Mouse (Mus musculus) forebrain, postnatal 0 days (tissue): Measurements from ENCODE around the gene Pamr1. TPM values are rescaled to one million over a fixed set of nuclear protein-coding genes. Genes with fewer than 3 reads are reported as not detected.
A peak's percentile ranks its signal among the peaks of the same experiment; 100 is the strongest.

Experiments used
- ATAC-seq: fragments of 200-750 bp; cut with Nextera tagmentation; 2 replicates; pipeline ENCODE4 v1.8.0; 2017; ENCODE audit warnings: mild to moderate bottlenecking, moderate library complexity
- DNase-seq: peaks from one replicate; pipeline ENCODE4 v3.0.0-alpha.2; 2015
- H3K27ac ChIP-seq: fragments of 300-500 bp; sonication (generic); 2 replicates; pipeline ENCODE4 v1.5.1; 2014; ENCODE audit warnings: low read depth, mild to moderate bottlenecking, antibody characterized with exemption, low read length, moderate library complexity, mixed read lengths
- H3K27me3 ChIP-seq: fragments of 300-500 bp; sonication (generic); 2 replicates; pipeline ENCODE4 v1.6.1; 2014; ENCODE audit warnings: mild to moderate bottlenecking, low read length, mixed read lengths; ENCODE audit not compliant: insufficient read depth
- H3K36me3 ChIP-seq: fragments of 300-500 bp; sonication (generic); 2 replicates; pipeline ENCODE4 v1.6.1; 2014; ENCODE audit warnings: mild to moderate bottlenecking, moderate library complexity; ENCODE audit not compliant: insufficient read depth
- H3K4me1 ChIP-seq: fragments of 300-500 bp; sonication (generic); 2 replicates; pipeline ENCODE4 v1.6.1; 2014; ENCODE audit warnings: antibody characterized with exemption; ENCODE audit not compliant: insufficient read depth
- H3K4me2 ChIP-seq: fragments of 300-500 bp; sonication (generic); 2 replicates; pipeline ENCODE4 v1.6.1; 2014; ENCODE audit warnings: low read depth, mild to moderate bottlenecking, moderate library complexity
- H3K4me3 ChIP-seq: fragments of 300-500 bp; sonication (generic); 2 replicates; pipeline ENCODE4 v1.5.1; 2014; ENCODE audit warnings: low read depth, low read length, mixed read lengths
- H3K9ac ChIP-seq: fragments of 300-500 bp; sonication (generic); 2 replicates; pipeline ENCODE4 v1.6.1; 2014; ENCODE audit warnings: mild to moderate bottlenecking
- H3K9me3 ChIP-seq: fragments of 300-500 bp; sonication (generic); 2 replicates; pipeline ENCODE4 v1.6.1; 2016; ENCODE audit warnings: low read length
- CTCF ChIP-seq: sonication (generic); IDR thresholded peaks from 2 replicates; pipeline ENCODE4 v1.5.1; 2016; ENCODE audit warnings: antibody characterized with exemption, control low read depth, low read depth
- WGBS: fragments of 180-500 bp; shearing (Covaris S2); extraction: QIAGEN DNeasy Blood & Tissue Kit; methylation state at CpG from one replicate; pipeline ENCODE4 v1.1.7; 2014; 5-methylcytosine and 5-hydroxymethylcytosine counted together
- polyA plus RNA-seq: library from polyadenylated mRNA; unstranded; fragments of >200 nt; fragmentation: Nextera tagmentation; extraction: Ambion mirVana; gene quantifications from 2 replicates; pipeline ENCODE4 v1.2.1, GENCODE M21; 2015
- total RNA-seq: library from RNA; depleted of rRNA; stranded (reverse); fragments of >200 nt; gene quantifications from 2 replicates; pipeline ENCODE4 v1.2.3, GENCODE M21; 2014

Gene Pamr1
- total and polyA plus RNA-seq, 2 experiments from 2014 or later, result 4.4 to 6.5 TPM

- Histone ChIP-seq H3K36me3 (no peaks in the 10 kb centered on the region), H3K9ac (no peak overlapping the region), H3K27me3 (no peaks in the 10 kb centered on the region), H3K9me3 (no peaks in the 10 kb centered on the region), H3K4me1 (no peaks in the 10 kb centered on the region), H3K4me2 (no peak overlapping the region), H3K27ac (no peak overlapping the region), H3K4me3 (no peak overlapping the region)
- 75% methylated on average over 4 of the region's 4 CpGs for WGBS
- DNase-seq, result no peak
- ATAC-seq, result no peak
- no peak for TF ChIP-seq CTCF
Observed at GRCm38 (mm10) chr2:102557085-102557484, 7.3 kb downstream of the Pamr1 start.

GRCm38 (mm10) chr2:102558965-102559364 is 9.2 kb downstream of the Pamr1 start:
- H3K9me3 ChIP-seq, result no peaks in the 10 kb centered on the region
- no peak for TF ChIP-seq CTCF
- no peak overlapping the region for H3K4me2 ChIP-seq
- DNase-seq (no peak), ATAC-seq (no peak)
- H3K36me3 ChIP-seq, result no peaks in the 10 kb centered on the region
- no peak overlapping the region for H3K4me3 ChIP-seq
- H3K9ac ChIP-seq, result no peak overlapping the region
- 79% methylated on average over 12 of the region's 12 CpGs for WGBS
- H3K27me3 ChIP-seq, result no peaks in the 10 kb centered on the region
- no peak overlapping the region for H3K27ac ChIP-seq
- no peaks in the 10 kb centered on the region for H3K4me1 ChIP-seq

DNA sequence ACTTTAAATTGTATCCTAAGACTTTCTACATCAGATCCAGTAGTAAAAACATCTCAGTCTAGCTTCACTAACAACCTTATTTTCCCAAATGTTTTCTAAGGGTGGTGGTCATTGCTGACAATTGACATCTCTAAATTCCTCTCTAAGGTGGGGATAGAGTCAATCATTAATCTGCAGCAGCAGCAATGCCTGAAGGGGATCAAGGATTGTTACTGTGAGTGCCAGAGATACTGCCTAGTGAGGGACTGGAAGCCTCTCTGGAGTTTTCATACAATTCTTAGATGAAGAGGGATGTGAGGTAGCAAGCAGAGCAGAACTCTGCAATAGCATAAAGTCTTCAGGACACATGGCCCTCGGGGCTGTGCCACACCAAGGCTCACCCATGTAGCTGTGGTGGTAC is 14.0 kb downstream of the Pamr1 start:
- Histone ChIP-seq H3K4me1 (no peaks in the 10 kb centered on the region), H3K4me3 (no peak overlapping the region), H3K27ac (no peak overlapping the region), H3K36me3 (no peaks in the 10 kb centered on the region), H3K4me2 (no peak overlapping the region), H3K9me3 (no peaks in the 10 kb centered on the region), H3K9ac (no peak overlapping the region), H3K27me3 (no peaks in the 10 kb centered on the region)
- DNase-seq (no peak), ATAC-seq (no peak)
- WGBS, result 79% methylated on average over 1 of the region's 1 CpGs
- TF ChIP-seq CTCF, result no peak

DNA sequence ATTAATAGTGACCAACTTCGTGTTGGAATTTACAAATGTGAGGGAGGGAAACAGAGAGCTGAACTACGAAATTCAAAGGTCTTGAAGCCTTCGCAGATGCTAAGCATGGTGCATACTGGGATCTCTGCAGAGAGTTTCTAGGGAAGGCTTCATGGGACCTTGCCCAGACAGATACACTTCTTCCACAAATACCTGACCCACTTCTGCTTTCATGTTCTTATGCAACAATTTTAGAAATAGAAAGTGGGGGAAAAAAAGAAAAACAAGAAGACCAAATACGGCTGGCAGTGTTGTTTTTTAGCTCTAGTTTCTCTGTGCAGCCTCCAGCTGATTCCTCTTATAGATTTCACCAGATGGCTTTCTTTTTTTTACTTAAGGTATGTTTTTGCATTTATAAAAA is 29.4 kb downstream of the Pamr1 start:
- TF ChIP-seq CTCF, result no peak
- H3K9ac ChIP-seq, result no peak overlapping the region
- ATAC-seq (no peak), DNase-seq (no peak)
- no peaks in the 10 kb centered on the region for H3K4me1 ChIP-seq
- no peaks in the 10 kb centered on the region for H3K27me3 ChIP-seq
- H3K4me3 ChIP-seq, result no peak overlapping the region
- H3K27ac ChIP-seq, result no peak overlapping the region
- H3K4me2 ChIP-seq, result no peak overlapping the region
- no peaks in the 10 kb centered on the region for H3K36me3 ChIP-seq
- H3K9me3 ChIP-seq, result no peaks in the 10 kb centered on the region
- 82% methylated on average over 4 of the region's 4 CpGs for WGBS

GRCm38 (mm10) chr2:102589977-102590376 is 40.2 kb downstream of the Pamr1 start:
- 44% methylated on average over 2 of the region's 2 CpGs for WGBS
- no peaks in the 10 kb centered on the region for H3K36me3 ChIP-seq
- DNase-seq (peak; percentile 82), ATAC-seq (peak; percentile 66)
- H3K9me3 ChIP-seq, result no peaks in the 10 kb centered on the region
- no peak overlapping the region for H3K9ac ChIP-seq
- no peaks in the 10 kb centered on the region for H3K4me1 ChIP-seq
- no peak overlapping the region for H3K4me3 ChIP-seq
- H3K27ac ChIP-seq, result no peak overlapping the region
- H3K4me2 ChIP-seq, result no peak overlapping the region
- no peaks in the 10 kb centered on the region for H3K27me3 ChIP-seq
- peak; percentile 95 for TF ChIP-seq CTCF

DNA sequence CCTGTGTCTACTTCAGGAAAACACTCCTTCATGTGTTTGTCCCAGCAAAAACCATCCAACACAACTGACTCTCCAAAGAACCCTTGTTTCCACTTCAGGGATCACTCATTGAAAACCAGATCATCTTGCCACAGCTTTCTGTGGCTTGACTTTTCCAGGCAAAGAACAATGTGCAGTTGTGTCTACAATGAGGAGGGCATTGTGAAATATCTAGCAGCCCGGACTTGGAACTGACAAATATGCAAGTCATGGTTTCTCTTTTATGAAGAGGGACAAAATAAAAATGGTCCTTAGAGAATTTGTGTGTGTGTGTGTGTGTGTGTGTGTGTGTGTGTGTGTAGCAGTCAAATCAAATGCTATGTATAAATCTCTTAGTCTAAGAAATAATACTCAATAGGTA is 44.7 kb downstream of the Pamr1 start:
- Histone ChIP-seq H3K4me2 (no peak overlapping the region), H3K4me3 (no peak overlapping the region), H3K27ac (no peak overlapping the region), H3K9ac (no peak overlapping the region), H3K27me3 (no peaks in the 10 kb centered on the region), H3K36me3 (no peaks in the 10 kb centered on the region), H3K4me1 (peaks cover 5% of the 10 kb centered on the region; the same call in 1 of the 2 replicates), H3K9me3 (no peaks in the 10 kb centered on the region)
- ATAC-seq, result no peak
- WGBS, result 69% methylated on average over 1 of the region's 1 CpGs
- no peak for TF ChIP-seq CTCF
- DNase-seq, result no peak

DNA sequence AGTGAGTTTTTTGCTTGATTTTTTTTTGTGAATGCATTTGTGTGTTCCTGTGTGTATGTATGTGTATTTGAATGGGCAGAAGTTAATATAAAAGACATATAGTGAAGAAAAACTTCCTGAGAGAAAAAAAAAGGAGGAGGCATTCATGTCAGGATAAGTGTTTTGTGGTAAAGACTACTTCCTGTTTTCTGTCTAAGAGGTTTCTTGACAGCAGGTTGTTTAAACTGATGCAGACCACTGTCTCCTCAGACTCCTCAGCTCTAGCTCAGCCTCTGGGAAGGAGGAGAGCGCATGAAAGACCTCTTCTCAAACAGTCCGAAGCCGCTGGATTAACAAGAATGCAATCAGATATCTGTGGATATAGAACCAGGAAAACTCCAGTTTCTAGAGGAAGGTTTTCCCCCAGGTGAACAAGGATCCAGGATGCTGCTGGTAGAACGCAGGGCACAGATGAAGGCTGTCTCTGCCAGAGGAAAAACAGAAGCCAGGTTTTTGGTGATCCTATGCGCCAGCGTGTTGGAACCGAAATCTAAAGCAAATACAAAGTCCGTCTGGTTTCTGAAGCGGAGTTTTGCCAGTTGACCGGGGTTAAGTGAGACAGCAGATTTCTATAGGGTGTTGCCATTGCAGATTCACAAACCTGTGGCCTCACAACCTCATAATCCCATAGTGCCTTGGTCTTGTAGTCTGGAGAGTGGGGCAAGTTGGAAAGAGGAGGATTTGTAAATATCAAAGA is 45.8 kb downstream of the Pamr1 start:
- Histone ChIP-seq H3K4me1 (peaks cover 7% of the 10 kb centered on the region; the same call in 1 of the 2 replicates), H3K36me3 (no peaks in the 10 kb centered on the region), H3K4me3 (no peak overlapping the region), H3K9me3 (no peaks in the 10 kb centered on the region), H3K9ac (no peak overlapping the region), H3K27me3 (no peaks in the 10 kb centered on the region), H3K4me2 (no peak overlapping the region), H3K27ac (no peak overlapping the region)
- DNase-seq (no peak), ATAC-seq (no peak)
- 95% methylated on average over 10 of the region's 10 CpGs for WGBS
- no peak for TF ChIP-seq CTCF
